Mouse (Mus musculus): ENCODE data around the gene Thnsl1. TPM values are rescaled to one million over a fixed set of nuclear protein-coding genes. Genes with fewer than 3 reads are reported as not detected.

Gene Thnsl1
- polyA plus RNA-seq, 1 experiment from 2014 or later, result 6.4 TPM

- 48% methylated on average over 4 of the region's 4 CpGs for WGBS
- H3K9ac ChIP-seq, result no peak overlapping the region
- H3K36me3 ChIP-seq, result no peaks in the 10 kb centered on the region
- no peak overlapping the region for H3K4me2 ChIP-seq
- H3K27ac ChIP-seq, result no peak overlapping the region
- no peaks in the 10 kb centered on the region for H3K4me1 ChIP-seq
- no peak overlapping the region for H3K4me3 ChIP-seq (replicated peaks)
- no peaks in the 10 kb centered on the region for H3K9me3 ChIP-seq
- no peak for ATAC-seq (ENCODE audit: insufficient read depth, low FRiP score, low read depth)
- no peaks in the 10 kb centered on the region for H3K27me3 ChIP-seq (replicated peaks)
Measured at GRCm38 (mm10) chr2:21244986-21245385, 39.5 kb downstream of the Thnsl1 start.

- no peaks in the 10 kb centered on the region for H3K4me1 ChIP-seq
- 0 out of 2 replicates have a peak, but pooled peaks have one; percentile 31 for ATAC-seq (ENCODE audit: insufficient read depth, low FRiP score, low read depth)
- no peaks in the 10 kb centered on the region for H3K9me3 ChIP-seq
- H3K36me3 ChIP-seq, result no peaks in the 10 kb centered on the region
- H3K4me3 ChIP-seq (replicated peaks), result no peak overlapping the region
- no peaks in the 10 kb centered on the region for H3K27me3 ChIP-seq (replicated peaks)
- no peak overlapping the region for H3K4me2 ChIP-seq
- H3K9ac ChIP-seq, result no peak overlapping the region
- no peak overlapping the region for H3K27ac ChIP-seq
- 50% methylated on average over 2 of the region's 2 CpGs for WGBS
Measured at GRCm38 (mm10) chr2:21245477-21246102, 40.1 kb downstream of the Thnsl1 start.

- ATAC-seq (ENCODE audit: insufficient read depth, low FRiP score, low read depth), result no peak
- no peak overlapping the region for H3K27ac ChIP-seq
- 57% methylated on average over 3 of the region's 3 CpGs for WGBS
- H3K27me3 ChIP-seq (replicated peaks), result no peaks in the 10 kb centered on the region
- no peak overlapping the region for H3K9ac ChIP-seq
- H3K4me3 ChIP-seq (replicated peaks), result no peak overlapping the region
- H3K36me3 ChIP-seq, result no peaks in the 10 kb centered on the region
- H3K9me3 ChIP-seq, result no peaks in the 10 kb centered on the region
- no peaks in the 10 kb centered on the region for H3K4me1 ChIP-seq
- H3K4me2 ChIP-seq, result no peak overlapping the region
Measured at GRCm38 (mm10) chr2:21253644-21254043, 48.1 kb downstream of the Thnsl1 start.

GRCm38 (mm10) chr2:21254308-21254707 is 48.8 kb downstream of the Thnsl1 start:
- Histone ChIP-seq H3K27me3 (replicated peaks) (no peaks in the 10 kb centered on the region), H3K4me3 (replicated peaks) (no peak overlapping the region), H3K27ac (no peak overlapping the region), H3K4me1 (no peaks in the 10 kb centered on the region), H3K9me3 (no peaks in the 10 kb centered on the region), H3K9ac (no peak overlapping the region), H3K36me3 (no peaks in the 10 kb centered on the region), H3K4me2 (no peak overlapping the region)
- no peak for ATAC-seq (ENCODE audit: insufficient read depth, low FRiP score, low read depth)

GRCm38 (mm10) chr2:21258281-21258680 is 52.8 kb downstream of the Thnsl1 start:
- Histone ChIP-seq H3K27me3 (replicated peaks) (no peaks in the 10 kb centered on the region), H3K4me3 (replicated peaks) (no peak overlapping the region), H3K4me1 (no peaks in the 10 kb centered on the region), H3K4me2 (no peak overlapping the region), H3K27ac (no peak overlapping the region), H3K36me3 (no peaks in the 10 kb centered on the region), H3K9me3 (no peaks in the 10 kb centered on the region), H3K9ac (no peak overlapping the region)
- no peak for ATAC-seq (ENCODE audit: insufficient read depth, low FRiP score, low read depth)
- WGBS, result 81% methylated on average over 4 of the region's 4 CpGs

GRCm38 (mm10) chr2:21259081-21259480 is 53.6 kb downstream of the Thnsl1 start:
- Histone ChIP-seq H3K4me2 (no peak overlapping the region), H3K9me3 (no peaks in the 10 kb centered on the region), H3K9ac (no peak overlapping the region), H3K27ac (peak overlapping the region; percentile 57; the same call in 1 of the 2 replicates), H3K27me3 (replicated peaks) (no peaks in the 10 kb centered on the region), H3K4me1 (no peaks in the 10 kb centered on the region), H3K36me3 (no peaks in the 10 kb centered on the region), H3K4me3 (replicated peaks) (no peak overlapping the region)
- WGBS, result 40% methylated on average over 5 of the region's 5 CpGs
- ATAC-seq (ENCODE audit: insufficient read depth, low FRiP score, low read depth), result peak; percentile 83

- no peak overlapping the region for H3K27ac ChIP-seq
- no peak overlapping the region for H3K4me3 ChIP-seq (replicated peaks)
- H3K4me2 ChIP-seq, result no peak overlapping the region
- H3K9ac ChIP-seq, result no peak overlapping the region
- no peaks in the 10 kb centered on the region for H3K4me1 ChIP-seq
- no peak for ATAC-seq (ENCODE audit: insufficient read depth, low FRiP score, low read depth)
- H3K9me3 ChIP-seq, result no peaks in the 10 kb centered on the region
- H3K27me3 ChIP-seq (replicated peaks), result no peaks in the 10 kb centered on the region
- WGBS, result 59% methylated on average over 4 of the region's 4 CpGs
- H3K36me3 ChIP-seq, result no peaks in the 10 kb centered on the region
Measured at GRCm38 (mm10) chr2:21260060-21260459, 54.5 kb downstream of the Thnsl1 start.

GRCm38 (mm10) chr2:21261370-21262006 is 56.0 kb downstream of the Thnsl1 start:
- WGBS, result 24% methylated on average over 4 of the region's 4 CpGs
- H3K4me1 ChIP-seq, result no peaks in the 10 kb centered on the region
- H3K27ac ChIP-seq, result no peak overlapping the region
- peak; percentile 74 for ATAC-seq (ENCODE audit: insufficient read depth, low FRiP score, low read depth)
- no peak overlapping the region for H3K9ac ChIP-seq
- H3K27me3 ChIP-seq (replicated peaks), result no peaks in the 10 kb centered on the region
- H3K4me2 ChIP-seq, result no peak overlapping the region
- no peaks in the 10 kb centered on the region for H3K9me3 ChIP-seq
- H3K4me3 ChIP-seq (replicated peaks), result no peak overlapping the region
- H3K36me3 ChIP-seq, result no peaks in the 10 kb centered on the region

- no peak overlapping the region for H3K4me3 ChIP-seq (replicated peaks)
- no peaks in the 10 kb centered on the region for H3K27me3 ChIP-seq (replicated peaks)
- WGBS, result 70% methylated on average over 4 of the region's 4 CpGs
- H3K4me1 ChIP-seq, result no peaks in the 10 kb centered on the region
- no peak for ATAC-seq (ENCODE audit: insufficient read depth, low FRiP score, low read depth)
- H3K36me3 ChIP-seq, result no peaks in the 10 kb centered on the region
- no peaks in the 10 kb centered on the region for H3K9me3 ChIP-seq
- no peak overlapping the region for H3K27ac ChIP-seq
- H3K4me2 ChIP-seq, result no peak overlapping the region
- no peak overlapping the region for H3K9ac ChIP-seq
Measured at GRCm38 (mm10) chr2:21264031-21264430, 58.5 kb downstream of the Thnsl1 start.

Other genes with a start within 250 kb of the Thnsl1 start
- 11.9 and 14.5 TPM in 2 replicates for gene Arhgap21, start 236.8 kb upstream of the Thnsl1 start, polyA plus RNA-seq (2015; fragmentation: Nextera tagmentation; extraction: Ambion mirVana)
- 0.69 and 0.84 TPM in 2 replicates for gene Enkur, start 359 bp upstream of the Thnsl1 start, polyA plus RNA-seq (2015; fragmentation: Nextera tagmentation; extraction: Ambion mirVana)
- 0.04 and 0.06 TPM in 2 replicates for gene Gpr158, start 161.8 kb downstream of the Thnsl1 start, polyA plus RNA-seq (2015; fragmentation: Nextera tagmentation; extraction: Ambion mirVana)